Mouse (Mus musculus) thymus, adult 2 months (tissue): ENCODE measurements around the gene Mroh7. TPM values are rescaled to one million over a fixed set of nuclear protein-coding genes. Genes with fewer than 3 reads are reported as not detected.
"Not testable (repeated sequence)": the region's sequence is repeated elsewhere in the genome, so short reads cannot be mapped to it uniquely, and the experiment has no call there.

Experiments
- DNase-seq: peaks from one replicate; pipeline ENCODE4 v3.0.0; 2021
- H3K27ac ChIP-seq: fragments of 200-500 bp; 2 replicates; pipeline ENCODE4 v1.5.1; 2012; ENCODE audit warnings: low read length, control low read depth; ENCODE audit not compliant: control insufficient read depth, insufficient read depth
- H3K27me3 ChIP-seq: fragments of 200-500 bp; 2 replicates; pipeline ENCODE4 v1.6.1; 2012; ENCODE audit warnings: mild to moderate bottlenecking, low read length, moderate library complexity, mixed read lengths; ENCODE audit not compliant: control insufficient read depth, insufficient read depth
- H3K36me3 ChIP-seq: fragments of 200-500 bp; 2 replicates; pipeline ENCODE4 v1.6.1; 2012; ENCODE audit warnings: mild to moderate bottlenecking, low read length, moderate library complexity; ENCODE audit not compliant: control insufficient read depth, insufficient read depth
- H3K4me1 ChIP-seq: fragments of 200-500 bp; replicated peaks from 2 replicates; pipeline ENCODE4 v1.6.1; 2012; ENCODE audit warnings: low read length; ENCODE audit not compliant: control insufficient read depth, insufficient read depth
- H3K4me3 ChIP-seq: fragments of 200-500 bp; 2 replicates; pipeline ENCODE4 v1.5.1; 2012; ENCODE audit warnings: mild to moderate bottlenecking, low read length, control low read depth, moderate library complexity; ENCODE audit not compliant: control insufficient read depth, insufficient read depth
- CTCF ChIP-seq: fragments of 200-500 bp; IDR thresholded peaks from 2 replicates; pipeline ENCODE4 v1.5.1; 2012; ENCODE audit warnings: mild to moderate bottlenecking, control low read depth, low read length, moderate library complexity, borderline replicate concordance; ENCODE audit not compliant: control insufficient read depth, poor library complexity, insufficient read depth; ENCODE audit errors: extremely low read depth
- POLR2A ChIP-seq: fragments of 200-500 bp; IDR thresholded peaks from 2 replicates; pipeline ENCODE4 v1.6.1; 2012; ENCODE audit warnings: mild to moderate bottlenecking, low read length, control low read depth, moderate library complexity; ENCODE audit not compliant: control insufficient read depth, poor library complexity, insufficient read depth; ENCODE audit errors: extremely low read depth
- WGBS: fragments of 180-500 bp; shearing (Covaris S2); methylation state at CpG from one replicate; pipeline ENCODE4 v1.1.7; 2018; 5-methylcytosine and 5-hydroxymethylcytosine counted together
- polyA plus RNA-seq: library from polyadenylated mRNA; depleted of rRNA; stranded (reverse); fragments of >200 nt; gene quantifications from 2 replicates; pipeline ENCODE4 v1.2.3, GENCODE M21; 2012

Mroh7 gene
- polyA plus RNA-seq, 1 experiment, result 0.27 TPM

- 96% methylated on average over 7 of the region's 7 CpGs for WGBS
- Histone ChIP-seq H3K4me1 (no peaks in the 10 kb centered on the region), H3K27ac (no peak overlapping the region), H3K27me3 (no peaks in the 10 kb centered on the region), H3K36me3 (no peaks in the 10 kb centered on the region), H3K4me3 (no peak overlapping the region)
- TF ChIP-seq CTCF, result no peak
- no peak for TF ChIP-seq POLR2A
- DNase-seq, result no peak
Measured at GRCm38 (mm10) chr4:106764166-106764565, 33.4 kb upstream of the Mroh7 start.

- H3K4me1 ChIP-seq, result no peaks in the 10 kb centered on the region
- no peak for DNase-seq
- no peaks in the 10 kb centered on the region for H3K27me3 ChIP-seq
- 96% methylated on average over 6 of the region's 6 CpGs for WGBS
- H3K27ac ChIP-seq, result no peak overlapping the region
- no peaks in the 10 kb centered on the region for H3K36me3 ChIP-seq
- H3K4me3 ChIP-seq, result no peak overlapping the region
- TF ChIP-seq POLR2A, result no peak
- TF ChIP-seq CTCF, result no peak
Measured at GRCm38 (mm10) chr4:106751726-106752125, 21.0 kb upstream of the Mroh7 start.

- TF ChIP-seq CTCF, result peak; percentile 53; the same call in 1 of the 2 replicates
- TF ChIP-seq POLR2A, result no peak
- 81% methylated on average over 7 of the region's 7 CpGs for WGBS
- no peak overlapping the region for H3K27ac ChIP-seq
- no peaks in the 10 kb centered on the region for H3K36me3 ChIP-seq
- H3K4me1 ChIP-seq, result no peaks in the 10 kb centered on the region
- no peaks in the 10 kb centered on the region for H3K27me3 ChIP-seq
- peak; percentile 24 for DNase-seq
- no peak overlapping the region for H3K4me3 ChIP-seq
Measured at GRCm38 (mm10) chr4:106749699-106750098, 19.0 kb upstream of the Mroh7 start.

DNA sequence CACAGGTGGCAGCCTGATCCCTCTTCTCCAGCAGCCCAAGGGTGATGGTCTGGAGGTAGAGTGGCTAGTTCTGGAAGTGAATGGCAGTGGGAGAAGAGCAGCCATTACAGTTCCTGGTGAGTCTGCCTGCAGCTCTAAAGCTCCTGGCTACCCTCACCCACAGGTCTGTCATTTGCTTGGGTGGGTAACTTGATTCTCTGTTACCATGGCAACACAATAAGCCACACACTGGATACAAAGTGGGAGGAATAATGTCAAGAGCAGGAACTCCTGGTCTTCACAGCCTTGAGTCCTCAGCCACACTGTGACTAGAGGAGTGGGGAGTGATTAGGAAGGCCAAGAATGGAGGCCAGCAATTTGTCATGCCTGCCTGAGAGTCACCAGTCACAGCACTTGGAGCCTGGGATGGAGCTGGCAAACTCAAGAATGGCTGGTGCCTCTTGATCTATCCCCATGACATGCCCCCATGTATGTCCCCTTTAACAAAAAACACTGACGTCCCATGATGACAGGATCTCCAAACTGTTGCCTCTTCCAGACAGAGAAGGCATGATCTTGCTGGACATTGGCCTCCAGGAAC, 16.4 kb upstream of the Mroh7 start:
- H3K4me1 ChIP-seq, result no peaks in the 10 kb centered on the region
- H3K27me3 ChIP-seq, result no peaks in the 10 kb centered on the region
- DNase-seq, result no peak
- H3K4me3 ChIP-seq, result no peak overlapping the region
- H3K36me3 ChIP-seq, result no peaks in the 10 kb centered on the region
- no peak overlapping the region for H3K27ac ChIP-seq
- no peak for TF ChIP-seq CTCF
- TF ChIP-seq POLR2A, result no peak
- WGBS, result 100% methylated on average over 1 of the region's 1 CpGs

DNA sequence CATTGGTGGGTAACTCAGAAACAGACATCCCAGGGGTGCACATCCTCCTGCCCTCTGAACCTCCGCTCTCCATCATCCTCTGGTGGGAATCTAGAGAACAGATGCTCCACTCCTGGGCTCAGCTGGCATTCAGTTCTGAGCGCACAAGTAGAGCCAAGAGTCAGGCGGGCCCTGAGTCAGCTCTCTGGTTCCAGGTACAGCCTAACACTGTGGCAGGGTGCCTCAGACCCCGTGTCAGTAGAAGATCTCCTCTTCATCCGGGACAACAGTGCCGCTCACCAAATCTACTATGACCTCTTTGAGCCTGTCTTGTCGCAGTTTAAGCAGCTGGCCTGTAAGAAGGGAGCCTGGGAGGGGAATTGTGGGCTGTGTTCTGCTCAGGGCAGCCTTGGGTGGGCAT, 15.1 kb upstream of the Mroh7 start:
- Histone ChIP-seq H3K27ac (no peak overlapping the region), H3K4me1 (no peaks in the 10 kb centered on the region), H3K4me3 (no peak overlapping the region), H3K36me3 (no peaks in the 10 kb centered on the region), H3K27me3 (no peaks in the 10 kb centered on the region)
- DNase-seq, result no peak
- TF ChIP-seq POLR2A, result no peak
- no peak for TF ChIP-seq CTCF
- WGBS, result 93% methylated on average over 7 of the region's 7 CpGs

DNA sequence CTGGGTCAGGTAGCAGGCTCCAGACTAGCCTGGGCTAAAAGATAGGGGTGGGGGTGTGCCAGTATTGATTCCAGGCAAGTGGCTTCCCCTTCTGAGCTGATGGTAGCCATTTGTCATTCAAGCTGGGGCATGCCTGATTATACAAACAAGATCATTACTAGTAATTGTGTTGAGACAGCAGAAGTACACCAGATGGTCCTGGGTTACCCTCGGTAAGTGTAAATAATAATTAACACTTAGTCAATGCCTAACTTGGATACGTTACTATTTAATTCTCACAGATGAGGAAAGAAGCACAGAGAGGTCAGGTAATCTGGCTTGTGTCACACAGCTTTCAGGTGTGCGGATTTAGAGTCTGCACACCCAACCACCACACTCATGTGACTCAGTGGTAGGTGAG, 7.2 kb upstream of the Mroh7 start:
- 88% methylated on average over 3 of the region's 3 CpGs for WGBS
- Histone ChIP-seq H3K36me3 (no peaks in the 10 kb centered on the region), H3K4me1 (no peaks in the 10 kb centered on the region), H3K27me3 (no peaks in the 10 kb centered on the region), H3K4me3 (no peak overlapping the region), H3K27ac (no peak overlapping the region)
- no peak for DNase-seq
- TF ChIP-seq POLR2A, result no peak
- no peak for TF ChIP-seq CTCF

- DNase-seq, H3K27me3 ChIP-seq, H3K27ac ChIP-seq, H3K4me1 ChIP-seq, H3K36me3 ChIP-seq, H3K4me3 ChIP-seq: not testable (repeated sequence)
- 94% methylated on average over 1 of the region's 1 CpGs for WGBS
Measured at GRCm38 (mm10) chr4:106736884-106737283, 6.2 kb upstream of the Mroh7 start.
